Mouse (Mus musculus) embryonic facial prominence, embryonic 12.5 days (tissue): ENCODE results near the gene Eif2s3x. TPM values are rescaled to one million over a fixed set of nuclear protein-coding genes. Genes with fewer than 3 reads are reported as not detected.

Experiments
- ATAC-seq: fragments of 200-750 bp; cut with Nextera tagmentation; 2 replicates; pipeline ENCODE4 v1.8.0; 2017; ENCODE audit not compliant: insufficient number of reproducible peaks, insufficient read depth, low FRiP score, low TSS enrichment
- H3K27ac ChIP-seq: fragments of 300-500 bp; sonication (generic); 2 replicates; pipeline ENCODE4 v1.5.1; 2016; ENCODE audit warnings: mild to moderate bottlenecking
- H3K27me3 ChIP-seq: fragments of 300-500 bp; sonication (generic); 2 replicates; pipeline ENCODE4 v1.6.1; 2016; ENCODE audit warnings: mild to moderate bottlenecking, moderate library complexity
- H3K36me3 ChIP-seq: fragments of 300-500 bp; sonication (generic); 2 replicates; pipeline ENCODE4 v1.6.1; 2016; ENCODE audit warnings: mild to moderate bottlenecking
- H3K4me1 ChIP-seq: fragments of 300-500 bp; sonication (generic); 2 replicates; pipeline ENCODE4 v1.6.1; 2016
- H3K4me2 ChIP-seq: fragments of 300-500 bp; sonication (generic); replicated peaks from 2 replicates; pipeline ENCODE4 v1.6.1; 2016; ENCODE audit warnings: mild to moderate bottlenecking, moderate library complexity
- H3K4me3 ChIP-seq: fragments of 300-500 bp; sonication (generic); 2 replicates; pipeline ENCODE4 v1.5.1; 2016; ENCODE audit warnings: mild to moderate bottlenecking
- H3K9ac ChIP-seq: fragments of 300-500 bp; sonication (generic); 2 replicates; pipeline ENCODE4 v1.6.1; 2016; ENCODE audit warnings: mild to moderate bottlenecking, moderate library complexity
- H3K9me3 ChIP-seq: fragments of 300-500 bp; sonication (generic); 2 replicates; pipeline ENCODE4 v1.6.1; 2016; ENCODE audit warnings: mild to moderate bottlenecking, moderate library complexity
- WGBS: fragments of 180-500 bp; shearing (Covaris S2); methylation state at CpG from one replicate; pipeline ENCODE4 v1.1.7; 2016; 5-methylcytosine and 5-hydroxymethylcytosine counted together
- polyA plus RNA-seq: library from polyadenylated mRNA; unstranded; fragments of >200 nt; fragmentation: Nextera tagmentation; extraction: Ambion mirVana; gene quantifications from 2 replicates; pipeline ENCODE4 v1.2.1, GENCODE M21; 2016

The Eif2s3x gene
- polyA plus RNA-seq, 1 experiment from 2014 or later = 90.7 TPM

- H3K4me3 ChIP-seq = no peak overlapping the region
- H3K4me1 ChIP-seq = no peaks in the 10 kb centered on the region
- H3K27me3 ChIP-seq = 0 out of 2 replicates have a peak, but pooled peaks cover 4% of the 10 kb centered on the region
- no peaks in the 10 kb centered on the region for H3K36me3 ChIP-seq
- 14% methylated on average over 1 of the region's 3 CpGs for WGBS
- no peak for ATAC-seq
- no peak overlapping the region for H3K9ac ChIP-seq
- no peaks in the 10 kb centered on the region for H3K9me3 ChIP-seq
- no peak overlapping the region for H3K4me2 ChIP-seq
- H3K27ac ChIP-seq = no peak overlapping the region
These were observed 28.8 kb downstream of the Eif2s3x start for GRCm38 (mm10) chrX:94183814-94184213.

- H3K4me2 ChIP-seq = peak overlapping the region; percentile 45
- H3K27me3 ChIP-seq = peaks cover 14% of the 10 kb centered on the region; the same call in 1 of the 2 replicates
- H3K9ac ChIP-seq = peak overlapping the region; percentile 40; the same call in 1 of the 2 replicates
- peak overlapping the region; percentile 41 for H3K4me3 ChIP-seq
- no peaks in the 10 kb centered on the region for H3K36me3 ChIP-seq
- 1% methylated on average over 54 of the region's 55 CpGs for WGBS
- H3K9me3 ChIP-seq = no peaks in the 10 kb centered on the region
- H3K27ac ChIP-seq = peak overlapping the region; percentile 96
- H3K4me1 ChIP-seq = no peaks in the 10 kb centered on the region
- ATAC-seq = peak; percentile 98
These were observed 34.8 kb downstream of the Eif2s3x start for GRCm38 (mm10) chrX:94177715-94178340.

GRCm38 (mm10) chrX:94169348-94169747, 43.3 kb downstream of the Eif2s3x start:
- Histone ChIP-seq H3K9ac (no peak overlapping the region), H3K36me3 (no peaks in the 10 kb centered on the region), H3K27me3 (peaks cover 27% of the 10 kb centered on the region; the same call in 1 of the 2 replicates), H3K4me2 (no peak overlapping the region), H3K27ac (no peak overlapping the region), H3K4me3 (no peak overlapping the region), H3K9me3 (no peaks in the 10 kb centered on the region), H3K4me1 (no peaks in the 10 kb centered on the region)
- no peak for ATAC-seq
- 85% methylated on average over 6 of the region's 6 CpGs for WGBS

GRCm38 (mm10) chrX:94152251-94152830, 60.3 kb downstream of the Eif2s3x start:
- H3K9ac ChIP-seq = no peak overlapping the region
- ATAC-seq = no peak
- WGBS = 37% methylated on average over 11 of the region's 11 CpGs

GRCm38 (mm10) chrX:94150471-94150870, 62.2 kb downstream of the Eif2s3x start:
- H3K4me2 ChIP-seq = no peak overlapping the region
- WGBS = 82% methylated on average over 19 of the region's 19 CpGs
- H3K27me3 ChIP-seq = peaks cover 42% of the 10 kb centered on the region
- no peaks in the 10 kb centered on the region for H3K4me1 ChIP-seq
- no peaks in the 10 kb centered on the region for H3K36me3 ChIP-seq
- no peak for ATAC-seq
- H3K4me3 ChIP-seq = no peak overlapping the region
- H3K9me3 ChIP-seq = no peaks in the 10 kb centered on the region
- no peak overlapping the region for H3K27ac ChIP-seq
- H3K9ac ChIP-seq = no peak overlapping the region

More at GRCm38 (mm10) chrX:94152251-94152830, 60.3 kb downstream of the Eif2s3x start:
- no peak overlapping the region for H3K4me2 ChIP-seq
- H3K4me1 ChIP-seq = no peaks in the 10 kb centered on the region
- H3K36me3 ChIP-seq = no peaks in the 10 kb centered on the region
- H3K27ac ChIP-seq = no peak overlapping the region
- peaks cover 40% of the 10 kb centered on the region; the same call in 1 of the 2 replicates for H3K27me3 ChIP-seq
- no peak overlapping the region for H3K4me3 ChIP-seq
- no peaks in the 10 kb centered on the region for H3K9me3 ChIP-seq

- Histone ChIP-seq H3K27me3 (peaks cover 32% of the 10 kb centered on the region), H3K4me3 (no peak overlapping the region), H3K27ac (no peak overlapping the region), H3K4me2 (no peak overlapping the region), H3K9me3 (no peaks in the 10 kb centered on the region), H3K9ac (no peak overlapping the region), H3K4me1 (no peaks in the 10 kb centered on the region), H3K36me3 (no peaks in the 10 kb centered on the region)
- 63% methylated on average over 7 of the region's 7 CpGs for WGBS
- ATAC-seq = no peak
These were observed 70.5 kb downstream of the Eif2s3x start for GRCm38 (mm10) chrX:94142004-94142771.

- no peak overlapping the region for H3K27ac ChIP-seq
- H3K4me3 ChIP-seq = no peak overlapping the region
- H3K4me1 ChIP-seq = no peaks in the 10 kb centered on the region
- no peaks in the 10 kb centered on the region for H3K36me3 ChIP-seq
- no peaks in the 10 kb centered on the region for H3K9me3 ChIP-seq
- ATAC-seq = no peak
- H3K4me2 ChIP-seq = no peak overlapping the region
- peaks cover 27% of the 10 kb centered on the region for H3K27me3 ChIP-seq
- WGBS = 100% methylated on average over 1 of the region's 1 CpGs
- H3K9ac ChIP-seq = no peak overlapping the region
These were observed 72.6 kb downstream of the Eif2s3x start for GRCm38 (mm10) chrX:94140080-94140479.

Other genes with a start within 250 kb of the Eif2s3x start
- gene AU015836, start 244.2 kb downstream of the Eif2s3x start, polyA plus RNA-seq = 0.10 TPM in 1 of 2 replicates, not detected in the other
- gene Zfx, start 89.2 kb downstream of the Eif2s3x start, polyA plus RNA-seq = 27.9 and 31.2 TPM in 2 replicates
- gene Klhl15, start 21.7 kb upstream of the Eif2s3x start, polyA plus RNA-seq = 10.1 and 13.2 TPM in 2 replicates
- 0.15 TPM in 1 of 2 replicates, not detected in the other for gene Fam90a1b, start 153.9 kb upstream of the Eif2s3x start, polyA plus RNA-seq
- 92.1 and 93.4 TPM in 2 replicates for gene Apoo, start 154.3 kb upstream of the Eif2s3x start, polyA plus RNA-seq